Mouse (Mus musculus): Measurements from ENCODE around the gene Acsf2.
"Not testable (repeated sequence)": the region's sequence is repeated elsewhere in the genome, so short reads cannot be mapped to it uniquely, and the experiment has no call there.

Acsf2 gene

GRCm38 (mm10) chr11:94601321-94602281 lies at the start of gene Acsf2:
Gene Acsf2, minus strand, starts transcription at chr11:94601871.
- DNase-seq: peak; percentile 26

GRCm38 (mm10) chr11:94651241-94651640 lies 49.6 kb upstream of the Acsf2 start:
- DNase-seq: not testable (repeated sequence)

- DNase-seq: no peak
Measured at GRCm38 (mm10) chr11:94646457-94646856, 44.8 kb upstream of the Acsf2 start.

- DNase-seq: peak; percentile 51
Measured at GRCm38 (mm10) chr11:94644461-94645219, 43.0 kb upstream of the Acsf2 start.

- no peak for DNase-seq
Measured at GRCm38 (mm10) chr11:94634431-94634830, 32.8 kb upstream of the Acsf2 start.

- DNase-seq: no peak
Measured at GRCm38 (mm10) chr11:94632988-94633387, 31.3 kb upstream of the Acsf2 start.

GRCm38 (mm10) chr11:94631969-94632368 lies 30.3 kb upstream of the Acsf2 start:
- DNase-seq: no peak

- DNase-seq: peak; percentile 12
Measured at GRCm38 (mm10) chr11:94630199-94631011, 28.7 kb upstream of the Acsf2 start.

GRCm38 (mm10) chr11:94629884-94630198 lies 28.2 kb upstream of the Acsf2 start:
- no peak for DNase-seq

- DNase-seq: peak; percentile 95
Measured at GRCm38 (mm10) chr11:94629199-94629883, 27.7 kb upstream of the Acsf2 start, which contains the start of gene Lrrc59. Gene Lrrc59, plus strand, starts transcription at chr11:94629767.

- DNase-seq: no peak
Measured at GRCm38 (mm10) chr11:94622162-94622561, 20.5 kb upstream of the Acsf2 start.

GRCm38 (mm10) chr11:94621458-94621852 lies 19.8 kb upstream of the Acsf2 start:
- DNase-seq: no peak

- no peak for DNase-seq
Measured at GRCm38 (mm10) chr11:94620766-94621457, 19.2 kb upstream of the Acsf2 start.

GRCm38 (mm10) chr11:94617646-94618045 lies 16.0 kb upstream of the Acsf2 start:
- no peak for DNase-seq

- no peak for DNase-seq
Measured at GRCm38 (mm10) chr11:94615494-94615893, 13.8 kb upstream of the Acsf2 start.

- no peak for DNase-seq
Measured at GRCm38 (mm10) chr11:94614603-94615002, 12.9 kb upstream of the Acsf2 start.

GRCm38 (mm10) chr11:94610744-94611740 lies 9.4 kb upstream of the Acsf2 start:
- DNase-seq: no peak

- no peak for DNase-seq
Measured at GRCm38 (mm10) chr11:94602356-94602955, 785 bp upstream of the Acsf2 start.

- DNase-seq: no peak
Measured at GRCm38 (mm10) chr11:94600447-94600846, 1.2 kb downstream of the Acsf2 start.
